Mouse (Mus musculus): Measurements from ENCODE around the gene Arid3a. TPM values are rescaled to one million over a fixed set of nuclear protein-coding genes. Genes with fewer than 3 reads are reported as not detected.

The Arid3a gene
- total and polyA plus RNA-seq, 2 experiments = 0.37 to 0.69 TPM

GRCm38 (mm10) chr10:79959847-79960601 lies 33.2 kb downstream of the Arid3a start, which contains the start of gene Wdr18:
Gene Wdr18, plus strand, starts transcription at chr10:79960152.
- H3K27ac ChIP-seq (replicated peaks; ENCODE audit: insufficient read depth, low read depth, low read length) = peak within 1 kb of the TSS; percentile 41
- under 1% methylated on average over 61 of the region's 61 CpGs for WGBS
- H3K36me3 ChIP-seq (ENCODE audit: control insufficient read depth, insufficient read depth, low read length) = no peaks in the 10 kb centered on the region; the same call in 1 of the 2 replicates
- H3K4me3 ChIP-seq (ENCODE audit: insufficient read depth, low read depth, low read length) = peak within 1 kb of the TSS; percentile 71
- peaks cover 6% of the 10 kb centered on the region; the same call in 1 of the 2 replicates for H3K4me1 ChIP-seq (ENCODE audit: control insufficient read depth, insufficient read depth, low read length)
- H3K9ac ChIP-seq (ENCODE audit: low read depth, low read length) = peak within 1 kb of the TSS; percentile 81
- peak; percentile 37; the same call in 1 of the 2 replicates for TF ChIP-seq POLR2A (IDR thresholded peaks at IDR 0.05; ENCODE audit: extremely low read depth, insufficient read depth, low read length)
- TF ChIP-seq CTCF (IDR thresholded peaks at IDR 0.05; ENCODE audit: low read depth, low read length) = peak; percentile 97
- peak; percentile 98 for DNase-seq (ENCODE audit: extremely low read depth, low read depth, low spot score)
- H3K79me2 ChIP-seq (ENCODE audit: control insufficient read depth, insufficient read depth, low read length) = peaks cover 9% of the 10 kb centered on the region; the same call in 1 of the 2 replicates
- no peaks in the 10 kb centered on the region for H3K27me3 ChIP-seq (ENCODE audit: control insufficient read depth, insufficient read depth, low read length)

- Histone ChIP-seq H3K4me3 (ENCODE audit: insufficient read depth, low read depth, low read length) (peak overlapping the region; percentile 71), H3K4me1 (ENCODE audit: control insufficient read depth, insufficient read depth, low read length) (peaks cover 6% of the 10 kb centered on the region; the same call in 1 of the 2 replicates), H3K36me3 (ENCODE audit: control insufficient read depth, insufficient read depth, low read length) (no peaks in the 10 kb centered on the region; the same call in 1 of the 2 replicates), H3K27ac (replicated peaks; ENCODE audit: insufficient read depth, low read depth, low read length) (peak overlapping the region; percentile 41), H3K79me2 (ENCODE audit: control insufficient read depth, insufficient read depth, low read length) (peaks cover 9% of the 10 kb centered on the region; the same call in 1 of the 2 replicates), H3K27me3 (ENCODE audit: control insufficient read depth, insufficient read depth, low read length) (no peaks in the 10 kb centered on the region), H3K9ac (ENCODE audit: low read depth, low read length) (peak overlapping the region; percentile 81)
- DNase-seq (ENCODE audit: extremely low read depth, low read depth, low spot score) = no peak
- TF ChIP-seq CTCF (IDR thresholded peaks at IDR 0.05; ENCODE audit: low read depth, low read length) = no peak
- TF ChIP-seq POLR2A (IDR thresholded peaks at IDR 0.05; ENCODE audit: extremely low read depth, insufficient read depth, low read length) = no peak
- WGBS = 5% methylated on average over 10 of the region's 10 CpGs
Observed at GRCm38 (mm10) chr10:79960671-79961294, 33.9 kb downstream of the Arid3a start.

- WGBS = 97% methylated on average over 7 of the region's 7 CpGs
- peaks cover 34% of the 10 kb centered on the region for H3K4me1 ChIP-seq (ENCODE audit: control insufficient read depth, insufficient read depth, low read length)
- no peak for DNase-seq (ENCODE audit: extremely low read depth, low read depth, low spot score)
- no peaks in the 10 kb centered on the region for H3K27me3 ChIP-seq (ENCODE audit: control insufficient read depth, insufficient read depth, low read length)
- no peaks in the 10 kb centered on the region; the same call in 1 of the 2 replicates for H3K36me3 ChIP-seq (ENCODE audit: control insufficient read depth, insufficient read depth, low read length)
- H3K4me3 ChIP-seq (ENCODE audit: insufficient read depth, low read depth, low read length) = no peak overlapping the region
- no peak overlapping the region for H3K27ac ChIP-seq (replicated peaks; ENCODE audit: insufficient read depth, low read depth, low read length)
- H3K9ac ChIP-seq (ENCODE audit: low read depth, low read length) = no peak overlapping the region
- no peak for TF ChIP-seq POLR2A (IDR thresholded peaks at IDR 0.05; ENCODE audit: extremely low read depth, insufficient read depth, low read length)
- no peak for TF ChIP-seq CTCF (IDR thresholded peaks at IDR 0.05; ENCODE audit: low read depth, low read length)
- peaks cover 9% of the 10 kb centered on the region; the same call in 1 of the 2 replicates for H3K79me2 ChIP-seq (ENCODE audit: control insufficient read depth, insufficient read depth, low read length)
Observed at GRCm38 (mm10) chr10:79964727-79965126, 37.9 kb downstream of the Arid3a start.

GRCm38 (mm10) chr10:79965325-79965724 lies 38.5 kb downstream of the Arid3a start:
- Histone ChIP-seq H3K36me3 (ENCODE audit: control insufficient read depth, insufficient read depth, low read length) (no peaks in the 10 kb centered on the region; the same call in 1 of the 2 replicates), H3K27ac (replicated peaks; ENCODE audit: insufficient read depth, low read depth, low read length) (no peak overlapping the region), H3K79me2 (ENCODE audit: control insufficient read depth, insufficient read depth, low read length) (peaks cover 6% of the 10 kb centered on the region; the same call in 1 of the 2 replicates), H3K4me1 (ENCODE audit: control insufficient read depth, insufficient read depth, low read length) (peaks cover 34% of the 10 kb centered on the region), H3K4me3 (ENCODE audit: insufficient read depth, low read depth, low read length) (no peak overlapping the region), H3K27me3 (ENCODE audit: control insufficient read depth, insufficient read depth, low read length) (no peaks in the 10 kb centered on the region), H3K9ac (ENCODE audit: low read depth, low read length) (no peak overlapping the region)
- DNase-seq (ENCODE audit: extremely low read depth, low read depth, low spot score) = no peak
- WGBS = 82% methylated on average over 5 of the region's 5 CpGs
- TF ChIP-seq CTCF (IDR thresholded peaks at IDR 0.05; ENCODE audit: low read depth, low read length) = no peak
- TF ChIP-seq POLR2A (IDR thresholded peaks at IDR 0.05; ENCODE audit: extremely low read depth, insufficient read depth, low read length) = no peak

- Histone ChIP-seq H3K27me3 (ENCODE audit: control insufficient read depth, insufficient read depth, low read length) (no peaks in the 10 kb centered on the region), H3K4me3 (ENCODE audit: insufficient read depth, low read depth, low read length) (no peak overlapping the region), H3K4me1 (ENCODE audit: control insufficient read depth, insufficient read depth, low read length) (peaks cover 33% of the 10 kb centered on the region), H3K27ac (replicated peaks; ENCODE audit: insufficient read depth, low read depth, low read length) (peak overlapping the region; percentile 70), H3K36me3 (ENCODE audit: control insufficient read depth, insufficient read depth, low read length) (no peaks in the 10 kb centered on the region; the same call in 1 of the 2 replicates), H3K79me2 (ENCODE audit: control insufficient read depth, insufficient read depth, low read length) (no peaks in the 10 kb centered on the region), H3K9ac (ENCODE audit: low read depth, low read length) (peak overlapping the region; percentile 30; the same call in 1 of the 2 replicates)
- TF ChIP-seq CTCF (IDR thresholded peaks at IDR 0.05; ENCODE audit: low read depth, low read length) (no peak), POLR2A (IDR thresholded peaks at IDR 0.05; ENCODE audit: extremely low read depth, insufficient read depth, low read length) (no peak)
- 36% methylated on average over 5 of the region's 5 CpGs for WGBS
- DNase-seq (ENCODE audit: extremely low read depth, low read depth, low spot score) = peak; percentile 95
Observed at GRCm38 (mm10) chr10:79966886-79967400, 40.1 kb downstream of the Arid3a start.

Data from liver, adult 2 months (tissue).